Mouse (Mus musculus) R1 (cell line): ENCODE data around the gene Clcn6.
A peak's percentile ranks its signal among the peaks of the same experiment; 100 is the strongest.
"Not testable (repeated sequence)": the region's sequence is repeated elsewhere in the genome, so short reads cannot be mapped to it uniquely, and the experiment has no call there.

ENCODE experiments used
- DNase-seq: peaks from one replicate; pipeline ENCODE4 v3.0.0-alpha.2; 2018; ENCODE audit warnings: low read depth, low spot score

Clcn6 gene

DNA sequence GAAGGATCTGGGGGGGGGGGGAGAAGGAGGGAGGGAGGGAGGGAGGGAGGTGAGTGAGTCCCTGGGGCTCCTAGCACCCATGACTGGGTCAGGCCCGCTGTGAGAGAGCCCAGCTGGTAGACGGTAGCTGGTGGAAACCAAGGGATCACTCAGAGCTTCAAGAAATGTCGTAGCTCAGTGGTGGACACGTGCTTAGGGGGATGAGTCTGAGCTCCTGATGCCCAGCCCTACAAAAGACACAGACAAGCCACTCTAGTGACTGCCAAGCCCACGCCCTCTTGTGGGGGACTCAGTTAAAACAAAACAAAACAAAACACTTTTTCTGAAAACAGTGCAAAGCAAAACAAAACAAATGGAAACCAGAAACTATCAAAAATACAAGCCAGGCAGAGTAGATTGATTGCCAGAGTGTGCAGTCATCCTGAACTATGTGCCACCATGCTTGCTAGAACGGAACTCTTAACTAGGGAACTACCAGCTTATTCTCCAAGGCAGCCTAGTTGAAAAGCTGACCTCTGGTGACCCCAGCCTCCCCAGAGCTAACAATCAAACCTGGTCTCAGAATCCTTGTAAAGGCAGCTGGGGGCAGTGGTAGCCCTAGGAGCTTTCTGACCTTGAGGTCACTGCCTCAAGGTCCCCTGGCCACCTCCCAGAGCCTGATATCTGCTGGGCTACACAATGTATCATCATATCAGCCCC lies 27.2 kb upstream of the Clcn6 start:
- peak; percentile 49 for DNase-seq

DNA sequence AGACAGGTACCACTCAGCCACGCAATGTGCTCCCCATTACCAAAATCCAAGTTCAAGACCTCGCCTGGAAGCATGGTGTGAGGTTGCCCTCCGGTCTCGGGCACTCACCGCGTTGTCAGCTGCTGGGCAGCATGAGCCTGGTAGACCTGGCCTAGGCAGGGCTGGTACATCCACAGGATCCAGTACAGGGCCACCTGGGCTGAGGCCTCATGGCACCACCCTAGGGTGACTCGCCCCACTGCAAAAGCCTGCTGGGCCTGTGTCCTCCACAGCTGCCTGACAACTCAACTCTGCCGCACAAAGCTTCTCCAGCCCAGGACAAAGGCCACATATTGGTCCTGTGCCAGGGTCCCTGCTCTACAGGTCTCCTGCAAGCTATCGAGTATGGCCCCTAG lies 22.5 kb upstream of the Clcn6 start:
- DNase-seq: no peak

DNA sequence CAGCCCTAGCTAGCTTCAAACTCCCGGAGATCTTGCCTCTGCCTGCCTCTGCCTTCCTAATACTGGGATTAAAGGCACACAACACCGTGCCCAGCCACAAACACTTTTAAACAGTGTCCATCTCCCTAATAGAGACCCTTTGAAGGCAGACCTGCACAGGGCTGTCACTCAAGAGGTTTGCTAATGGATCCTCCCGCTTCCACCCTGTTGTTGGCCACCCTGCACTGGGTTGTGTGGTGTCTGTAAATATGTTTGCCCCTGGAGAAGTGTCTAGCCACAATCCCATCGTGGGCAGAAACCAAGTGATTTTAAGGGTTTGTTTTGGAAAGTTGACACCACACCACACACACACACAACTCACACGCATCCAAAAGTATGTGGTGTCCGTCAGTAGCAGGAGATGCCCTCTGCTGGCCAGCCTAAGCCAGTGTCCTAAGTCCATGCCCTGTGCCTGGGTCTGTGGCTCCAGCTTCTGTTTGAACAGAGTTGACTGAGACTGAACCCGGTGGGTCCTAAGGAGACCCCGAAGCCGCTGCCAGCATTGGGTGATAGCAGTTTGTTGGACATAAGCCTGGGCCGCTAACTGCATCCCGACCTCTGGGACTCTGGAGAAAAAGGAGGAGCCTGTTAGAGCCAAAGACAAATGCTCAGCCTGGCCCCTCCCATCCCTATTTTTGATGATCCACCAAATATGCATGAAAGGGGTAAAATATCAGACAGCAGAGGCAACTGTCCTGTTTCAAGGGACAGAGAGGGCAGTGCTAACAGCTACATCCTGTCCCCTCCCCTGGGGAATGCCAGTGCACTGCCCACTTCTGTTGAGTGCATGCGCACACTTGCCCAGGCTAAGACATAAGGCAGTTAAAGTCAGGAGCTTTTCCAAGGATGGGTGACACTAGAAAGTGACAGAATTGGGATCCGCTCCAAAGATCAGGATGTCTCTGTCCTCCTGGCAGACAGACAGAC lies 21.8 kb upstream of the Clcn6 start:
- DNase-seq: peak; percentile 49

DNA sequence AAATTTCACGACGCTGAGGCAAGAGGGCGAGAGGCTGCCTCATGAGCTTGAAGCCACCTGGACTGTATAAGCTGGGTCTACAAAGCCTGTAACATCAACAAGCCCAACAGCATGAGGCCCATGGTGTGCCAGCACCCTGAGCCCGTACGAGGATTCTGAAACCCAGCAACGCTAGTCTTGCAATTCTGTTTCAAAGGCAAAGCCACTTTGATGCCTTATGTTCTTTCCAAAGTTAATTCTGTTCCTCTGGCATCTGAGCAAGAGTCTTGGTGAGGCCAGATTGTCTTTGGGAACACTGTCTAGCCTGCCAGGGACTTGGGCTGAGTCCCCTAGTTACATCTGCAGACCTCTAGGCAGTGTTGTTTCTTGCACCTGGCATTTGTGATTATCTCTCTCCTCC lies 20.4 kb upstream of the Clcn6 start:
- DNase-seq: no peak

DNA sequence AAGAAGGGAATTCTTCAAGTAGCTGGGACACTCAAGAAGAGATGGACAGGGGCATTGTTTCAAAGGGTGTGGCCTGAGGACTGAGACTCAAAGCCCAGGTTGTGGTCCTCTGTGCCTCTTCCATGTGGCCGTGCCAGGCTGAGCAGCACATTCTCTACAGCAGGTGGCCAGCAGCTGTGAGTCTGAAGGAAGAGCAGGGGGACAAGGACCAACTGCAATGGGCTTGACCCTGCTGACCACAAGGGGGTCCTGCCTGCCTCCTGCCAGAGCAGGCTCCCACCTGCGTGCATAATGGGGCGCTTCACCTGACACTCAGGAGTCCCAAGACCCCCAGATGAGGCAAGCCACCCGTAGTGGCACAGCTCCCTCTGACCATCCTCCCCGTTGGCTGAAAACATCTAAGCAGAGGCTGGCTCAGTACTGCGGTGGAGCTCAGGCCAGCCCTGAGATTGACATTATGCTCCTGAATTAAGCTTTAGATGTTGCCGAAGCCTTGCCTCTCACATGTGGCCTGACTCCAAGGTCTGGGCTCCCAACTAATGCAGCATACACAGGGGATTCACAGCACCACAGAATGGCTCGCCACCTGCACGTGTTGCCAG lies 19.7 kb upstream of the Clcn6 start:
- DNase-seq: no peak

DNA sequence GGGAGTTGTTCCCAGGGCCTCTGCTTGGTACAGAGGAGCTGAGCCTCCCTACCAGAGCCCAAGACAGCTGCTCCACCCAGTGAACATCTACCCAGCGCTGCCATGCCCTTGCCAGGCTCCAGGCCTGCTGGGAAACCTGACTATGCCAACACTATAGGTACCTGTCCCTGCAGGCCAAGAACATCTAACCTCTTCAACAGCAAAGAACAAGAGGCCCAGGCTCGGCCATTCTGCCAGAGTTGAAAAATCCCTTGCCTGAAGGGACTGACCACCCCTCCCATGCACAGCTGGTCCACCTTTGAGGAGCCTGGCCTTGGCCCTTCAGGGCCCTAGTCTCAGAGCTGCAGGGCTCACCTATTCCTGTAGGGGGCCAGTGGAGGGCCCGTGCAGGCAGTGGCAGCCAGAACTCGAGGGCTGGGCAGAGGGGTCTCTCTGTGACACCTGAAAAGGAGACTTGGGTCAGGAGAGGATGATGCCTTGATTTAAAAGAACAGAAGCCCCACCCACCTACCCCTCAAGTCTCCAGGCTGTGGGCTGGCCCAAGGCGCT lies 19.1 kb upstream of the Clcn6 start:
- DNase-seq: no peak

DNA sequence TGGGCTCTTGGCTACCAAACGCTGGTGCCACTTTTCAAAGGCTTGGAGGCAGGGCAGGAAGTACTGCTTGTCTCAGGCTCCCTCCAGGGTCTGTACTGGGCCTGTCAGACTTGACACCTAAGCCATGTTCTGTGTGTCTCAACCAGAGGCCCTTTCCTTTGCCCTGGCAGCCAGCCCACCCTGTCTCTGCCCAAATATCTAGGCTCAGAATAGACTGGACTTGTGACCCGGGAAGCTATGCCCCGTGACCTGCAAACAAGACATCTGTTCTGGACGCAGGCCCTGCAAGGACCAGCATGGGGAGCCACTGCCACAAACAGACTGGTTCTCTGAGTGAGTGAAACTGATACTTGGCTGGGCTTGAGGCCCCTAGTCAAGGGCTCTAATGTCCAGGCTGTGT lies 18.2 kb upstream of the Clcn6 start:
- no peak for DNase-seq

DNA sequence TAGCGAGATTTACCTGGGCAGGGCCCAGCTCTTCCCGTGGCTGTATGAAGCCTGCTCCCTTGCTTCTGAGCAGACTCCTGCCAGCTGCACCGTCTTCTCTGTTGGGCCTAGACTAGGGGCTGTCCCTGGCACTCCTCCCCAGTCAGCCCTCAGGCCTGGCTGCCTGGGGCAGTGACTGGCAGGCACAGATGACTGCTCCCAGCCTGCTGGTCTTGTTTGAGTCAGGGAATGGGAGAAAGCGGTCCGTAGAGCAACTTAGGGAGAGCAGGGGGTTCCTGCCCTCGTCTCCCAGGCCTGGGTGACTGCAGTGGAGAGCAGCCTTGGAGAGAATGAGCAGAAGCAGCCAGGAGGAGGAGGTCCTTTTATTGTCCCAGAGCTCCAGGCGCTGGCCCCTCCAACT lies 17.6 kb upstream of the Clcn6 start:
- no peak for DNase-seq

DNA sequence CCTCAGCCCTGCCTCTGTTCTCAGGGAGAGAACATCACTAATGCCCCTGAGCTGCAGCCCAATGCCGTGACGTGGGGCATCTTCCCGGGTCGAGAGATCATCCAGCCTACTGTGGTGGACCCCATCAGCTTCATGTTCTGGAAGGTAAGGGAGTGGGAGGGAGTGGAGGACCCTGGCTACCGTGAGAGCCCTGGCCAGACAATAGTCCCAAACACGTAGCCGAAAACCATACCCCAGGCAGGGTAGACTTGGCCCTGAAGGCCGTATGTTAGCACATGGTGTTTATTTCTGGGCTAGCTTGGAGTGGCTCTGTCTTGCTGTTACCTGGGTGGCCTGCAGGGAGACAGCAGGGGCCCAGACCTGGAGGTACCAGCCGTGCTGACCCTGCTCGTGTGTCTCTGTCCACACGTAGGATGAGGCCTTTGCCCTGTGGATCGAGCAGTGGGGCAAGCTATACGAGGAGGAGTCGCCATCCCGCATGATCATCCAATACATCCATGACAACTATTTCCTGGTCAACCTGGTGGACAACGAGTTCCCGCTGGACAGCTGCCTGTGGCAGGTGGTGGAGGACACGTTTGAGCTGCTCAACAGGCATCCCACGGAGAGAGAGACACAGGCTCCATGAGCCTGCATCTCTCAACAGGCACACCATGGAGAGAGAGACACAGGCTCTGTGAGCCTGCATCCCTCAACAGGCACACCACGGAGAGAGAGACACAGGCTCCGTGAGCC lies 16.5 kb upstream of the Clcn6 start:
- no peak for DNase-seq

DNA sequence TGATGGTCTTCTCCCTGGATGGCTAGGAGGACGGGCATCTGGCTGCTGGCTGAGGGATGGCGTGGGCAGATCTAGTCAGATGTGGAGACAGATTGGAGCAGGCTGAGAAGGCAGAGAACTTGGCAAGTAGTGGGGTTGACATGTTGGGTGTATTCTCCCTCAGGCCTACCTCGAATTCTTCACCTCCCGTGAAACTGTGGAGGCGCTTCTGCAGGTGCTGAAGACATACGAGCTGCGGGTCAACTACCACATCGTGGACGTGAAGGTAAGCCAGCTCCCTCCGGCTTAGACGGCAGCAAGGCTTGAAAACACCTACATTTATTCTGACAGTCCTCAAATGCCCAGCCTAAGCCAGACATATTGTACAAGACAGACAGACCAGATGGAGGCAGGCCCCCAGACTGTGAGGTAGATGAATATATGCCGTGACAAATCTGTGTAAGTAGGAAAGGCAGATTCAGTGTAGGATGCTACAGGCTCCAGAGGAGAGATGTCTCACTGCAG lies 14.8 kb upstream of the Clcn6 start:
- DNase-seq: no peak

DNA sequence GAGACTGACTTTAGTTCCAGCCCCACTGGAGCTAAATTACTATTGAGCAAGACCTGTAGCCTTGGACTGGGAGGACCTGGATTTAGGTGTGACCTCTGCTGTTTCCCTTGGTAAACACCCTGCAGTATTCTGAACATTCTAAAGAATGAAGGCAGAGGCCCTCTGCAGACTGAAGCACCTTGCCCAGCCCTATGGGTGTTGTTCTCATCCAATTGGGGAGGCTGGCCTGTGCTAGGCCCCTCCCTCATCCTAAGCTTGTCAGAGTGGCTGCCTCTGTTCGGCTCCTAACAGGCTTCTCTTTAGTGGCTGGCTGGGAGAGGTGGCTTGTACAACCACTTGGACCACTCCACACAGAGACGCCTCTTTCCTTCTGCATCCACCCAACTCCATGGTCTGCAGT lies 14.4 kb upstream of the Clcn6 start:
- no peak for DNase-seq

DNA sequence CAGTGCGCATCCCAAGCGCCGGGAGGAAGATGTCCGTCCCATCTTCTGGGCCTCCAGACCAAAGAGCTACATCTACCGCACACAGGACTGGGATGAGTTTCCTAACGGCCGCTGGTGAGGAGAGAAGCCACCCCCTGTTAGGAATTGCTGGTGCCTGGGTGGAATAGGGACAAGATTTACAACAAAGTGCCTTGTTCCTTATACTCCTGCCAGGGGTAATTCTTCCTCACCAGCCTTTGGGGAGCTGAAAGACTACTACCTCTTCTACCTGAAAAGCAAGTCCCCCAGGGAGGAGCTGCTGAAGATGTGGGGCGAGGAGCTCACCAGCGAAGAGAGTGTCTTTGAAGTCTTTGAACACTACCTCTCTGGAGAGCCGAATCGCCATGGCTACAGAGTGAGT lies 13.3 kb upstream of the Clcn6 start:
- no peak for DNase-seq

DNA sequence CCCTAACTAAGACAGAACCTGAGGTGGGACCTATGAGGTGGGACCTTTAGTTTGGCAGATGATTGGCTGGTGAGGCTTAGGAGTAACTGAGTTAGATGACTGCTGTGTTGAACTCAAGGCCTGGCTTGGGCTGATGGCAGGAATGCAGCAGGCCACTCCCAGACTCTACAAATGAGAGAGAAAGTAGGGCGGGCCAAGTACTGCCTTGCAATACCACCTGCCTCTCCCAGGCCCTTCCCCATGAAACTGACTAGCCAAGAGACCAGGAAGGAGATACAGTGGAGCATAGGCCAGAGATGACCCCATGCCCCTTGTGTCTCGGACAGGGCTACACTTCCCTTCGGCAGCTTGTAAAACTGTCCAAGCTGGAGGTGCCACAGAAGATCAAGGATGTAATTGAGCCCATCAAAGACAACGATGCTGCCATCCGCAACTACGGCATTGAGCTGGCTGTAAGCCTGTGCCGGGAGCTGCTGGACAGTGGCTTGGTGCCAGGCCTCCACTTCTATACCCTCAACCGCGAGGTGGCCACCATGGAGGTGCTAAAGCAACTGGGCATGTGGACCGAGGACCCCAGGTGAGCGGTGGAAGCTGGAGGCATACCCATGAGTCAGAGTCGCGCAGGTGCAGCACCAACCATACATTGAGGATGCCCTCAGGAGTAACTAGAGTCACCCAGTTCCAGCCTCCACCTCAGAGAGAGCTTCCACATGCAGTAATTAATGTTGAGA lies 12.6 kb upstream of the Clcn6 start:
- DNase-seq: peak; percentile 70

DNA sequence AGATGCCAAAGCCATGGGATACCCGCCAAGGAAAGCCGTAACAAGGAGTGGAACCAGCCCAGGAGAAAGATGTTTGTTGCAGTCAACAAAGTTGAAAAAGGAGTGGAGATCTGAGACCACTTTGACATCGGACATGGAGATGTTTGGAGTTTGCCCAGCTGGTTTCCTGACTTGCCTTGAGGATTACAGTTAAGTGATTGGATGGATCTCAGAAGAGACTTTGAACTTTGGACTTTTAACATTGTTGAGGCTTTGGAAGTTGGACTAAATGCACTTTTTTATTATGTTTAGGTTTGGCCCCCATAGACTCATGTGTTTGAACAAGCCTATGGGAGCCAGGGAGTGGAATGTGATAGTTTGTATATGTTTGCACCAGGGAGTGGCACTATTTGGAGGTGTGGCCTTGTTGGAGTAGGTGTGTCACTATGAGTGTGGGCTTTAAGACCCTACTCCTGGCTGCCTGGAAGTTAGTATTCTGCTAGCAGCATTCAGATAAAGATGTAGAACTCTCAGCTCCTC lies 11.8 kb upstream of the Clcn6 start:
- not testable (repeated sequence) for DNase-seq

DNA sequence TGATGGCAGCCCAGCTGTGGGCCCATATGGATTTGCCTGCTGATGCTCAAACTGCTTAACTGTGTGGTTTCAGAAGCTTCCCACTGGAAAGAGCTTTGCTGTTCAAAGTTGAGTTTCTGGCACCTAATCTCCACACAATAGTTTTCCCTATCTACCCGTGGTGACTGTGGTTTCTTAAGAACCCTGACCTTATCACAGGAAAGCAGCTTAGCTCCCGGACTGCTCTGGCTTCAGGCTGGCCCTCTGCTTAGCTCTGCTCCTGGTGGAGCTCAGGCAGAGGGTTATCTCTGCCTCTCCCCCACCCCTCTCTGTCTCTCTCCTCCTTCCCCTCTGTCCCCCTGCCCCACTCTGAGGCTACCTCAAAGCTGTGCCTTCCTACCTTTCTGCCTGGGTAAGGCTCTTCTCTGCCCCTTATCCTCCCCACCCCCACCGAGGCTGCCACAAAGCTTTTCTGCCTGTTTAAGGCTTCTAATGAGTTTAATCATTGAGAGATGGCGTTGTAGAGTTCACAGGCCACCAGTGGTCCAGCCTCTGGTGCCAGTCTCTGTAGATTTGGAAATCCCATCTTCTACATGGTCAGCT lies 7.9 kb upstream of the Clcn6 start:
- no peak for DNase-seq

DNA sequence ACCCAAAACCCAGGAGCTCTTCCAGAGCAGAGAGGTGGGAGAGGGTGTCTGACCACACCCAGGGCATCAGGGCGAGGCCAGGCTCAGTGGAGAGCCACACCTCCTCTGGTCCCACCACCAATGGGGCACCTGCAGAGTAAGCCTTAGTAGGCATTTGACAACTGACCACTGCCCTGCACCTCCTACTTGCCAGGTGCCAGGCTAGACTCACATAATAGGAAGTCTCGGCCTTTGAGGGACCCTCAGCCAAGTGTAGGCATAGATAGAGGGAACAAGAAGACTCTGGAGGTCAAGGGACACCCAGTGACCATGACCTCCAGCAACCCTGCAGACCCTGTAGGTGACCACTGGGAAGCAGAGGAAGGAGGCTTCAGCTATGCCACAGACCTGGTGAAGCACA lies 5.5 kb upstream of the Clcn6 start:
- no peak for DNase-seq

DNA sequence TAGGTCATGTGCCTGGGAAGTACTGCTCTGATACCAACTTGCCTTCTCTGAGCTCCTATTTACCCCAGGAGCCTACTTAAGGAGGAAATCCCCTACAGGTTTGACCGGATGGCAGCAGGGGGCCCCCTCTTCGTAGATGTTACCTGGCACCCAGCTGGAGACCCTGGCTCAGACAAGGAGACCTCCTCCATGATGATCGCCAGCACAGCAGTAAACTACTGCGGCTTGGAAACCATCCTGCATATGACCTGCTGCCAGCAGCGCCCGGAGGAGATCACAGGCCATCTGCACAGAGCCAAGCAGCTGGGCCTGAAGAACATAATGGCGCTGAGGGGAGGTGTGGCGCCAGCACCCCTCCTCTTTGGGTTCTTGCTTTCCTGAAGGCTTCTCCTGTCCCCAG lies 4.7 kb upstream of the Clcn6 start:
- DNase-seq: not testable (repeated sequence)

DNA sequence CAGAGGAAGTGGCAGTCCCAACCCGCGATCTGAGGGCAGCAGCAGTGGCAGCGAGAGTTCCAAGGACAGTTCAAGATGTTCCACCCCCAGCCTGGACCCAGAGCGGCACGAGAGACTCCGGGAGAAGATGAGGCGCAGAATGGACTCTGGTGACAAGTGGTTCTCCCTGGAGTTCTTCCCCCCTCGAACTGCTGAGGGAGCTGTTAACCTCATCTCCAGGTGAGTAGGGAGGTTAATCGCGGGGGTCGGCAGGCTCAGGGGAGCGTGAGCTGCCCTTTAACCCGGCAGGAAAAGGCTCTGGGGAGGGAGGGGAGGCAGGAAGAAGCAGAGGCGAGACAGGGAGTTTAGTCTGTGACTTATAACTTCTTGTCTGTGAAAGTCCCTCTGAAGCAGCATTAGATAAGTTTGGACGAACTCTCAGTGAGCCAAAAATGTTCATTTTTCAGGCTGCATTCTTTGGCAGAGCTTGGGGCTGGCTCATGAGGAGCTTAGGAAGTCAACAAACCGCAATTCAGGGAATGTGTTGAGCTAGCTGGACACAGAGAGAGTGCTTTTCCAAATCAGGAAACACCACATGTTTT lies 3.1 kb upstream of the Clcn6 start:
- DNase-seq: no peak

DNA sequence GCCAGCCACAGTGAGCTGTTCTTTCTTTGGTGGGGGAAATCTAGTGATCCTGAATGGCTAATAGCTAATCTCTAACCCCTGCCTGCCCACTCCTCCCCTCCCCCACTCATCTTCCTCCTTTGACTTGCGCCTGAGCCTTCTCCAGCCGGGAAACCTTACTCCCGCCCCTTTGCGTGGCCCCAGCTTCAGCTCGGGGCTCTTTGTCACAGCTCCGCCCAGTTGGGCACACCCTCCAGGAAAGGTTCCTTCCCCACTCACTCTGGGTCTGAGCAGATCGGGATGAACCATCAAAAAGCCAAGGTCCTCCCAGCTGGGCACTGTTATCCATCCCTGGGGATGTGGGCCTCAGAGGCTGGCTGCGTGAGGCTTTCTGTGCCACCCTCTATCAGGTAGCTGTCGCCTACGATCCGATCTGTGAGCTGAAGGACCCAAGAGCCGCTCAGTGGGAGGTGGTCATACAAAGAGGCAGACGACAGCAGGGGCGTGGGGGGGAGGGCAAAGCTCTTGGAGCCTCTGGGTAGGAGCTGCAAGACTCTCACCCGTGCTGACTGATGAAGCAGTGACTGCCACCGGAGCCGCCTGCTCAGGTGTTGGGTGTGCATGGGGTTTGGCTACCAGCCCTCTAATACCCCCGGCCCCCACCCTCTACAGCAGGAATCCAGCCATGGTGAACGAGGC lies 2.5 kb upstream of the Clcn6 start:
- DNase-seq: peak; percentile 97
